Mouse (Mus musculus) lung, postnatal 0 days (tissue): ENCODE measurements around the gene Castor2. TPM values are rescaled to one million over a fixed set of nuclear protein-coding genes. Genes with fewer than 3 reads are reported as not detected.

Experiments used
- ATAC-seq: fragments of 200-750 bp; cut with Nextera tagmentation; 2 replicates; pipeline ENCODE4 v1.8.0; 2017; ENCODE audit warnings: moderate library complexity
- DNase-seq: peaks from one replicate; pipeline ENCODE4 v3.0.0-alpha.2; 2016; ENCODE audit warnings: low spot score
- H3K27ac ChIP-seq: fragments of 300-500 bp; sonication (generic); 2 replicates; pipeline ENCODE4 v1.5.1; 2014; ENCODE audit warnings: antibody characterized with exemption, mild to moderate bottlenecking, low read length, mixed read lengths
- H3K27me3 ChIP-seq: fragments of 300-500 bp; sonication (generic); replicated peaks from 2 replicates; pipeline ENCODE4 v1.6.1; 2014; ENCODE audit warnings: low read length, mixed read lengths; ENCODE audit not compliant: insufficient read depth
- H3K36me3 ChIP-seq: fragments of 300-500 bp; sonication (generic); 2 replicates; pipeline ENCODE4 v1.6.1; 2014; ENCODE audit warnings: low read length, mixed read lengths; ENCODE audit not compliant: insufficient read depth
- H3K4me1 ChIP-seq: fragments of 300-500 bp; sonication (generic); 2 replicates; pipeline ENCODE4 v1.6.1; 2014; ENCODE audit warnings: antibody characterized with exemption, low read depth, low read length, mixed read lengths; ENCODE audit not compliant: insufficient read depth
- H3K4me2 ChIP-seq: fragments of 300-500 bp; sonication (generic); replicated peaks from 2 replicates; pipeline ENCODE4 v1.6.1; 2014; ENCODE audit warnings: low read depth, mild to moderate bottlenecking, low read length, moderate library complexity, mixed read lengths
- H3K4me3 ChIP-seq: fragments of 300-500 bp; sonication (generic); 2 replicates; pipeline ENCODE4 v1.5.1; 2014; ENCODE audit warnings: low read depth, low read length
- H3K9ac ChIP-seq: fragments of 300-500 bp; sonication (generic); replicated peaks from 2 replicates; pipeline ENCODE4 v1.6.1; 2014; ENCODE audit warnings: low read depth, mild to moderate bottlenecking
- H3K9me3 ChIP-seq: fragments of 300-500 bp; sonication (generic); 2 replicates; pipeline ENCODE4 v1.6.1; 2016; ENCODE audit warnings: low read length, mixed read lengths
- CTCF ChIP-seq: IDR thresholded peaks from 2 replicates; pipeline ENCODE4 v1.5.1; 2016; ENCODE audit warnings: antibody characterized with exemption, mild to moderate bottlenecking
- EP300 ChIP-seq: IDR thresholded peaks from 2 replicates; pipeline ENCODE4 v1.6.1; 2016; ENCODE audit warnings: antibody characterized with exemption, mild to moderate bottlenecking, control low read depth
- WGBS: fragments of 180-500 bp; shearing (Covaris S2); extraction: QIAGEN DNeasy Blood & Tissue Kit; methylation state at CpG from one replicate; pipeline ENCODE4 v1.1.7; 2014; 5-methylcytosine and 5-hydroxymethylcytosine counted together
- polyA plus RNA-seq: library from polyadenylated mRNA; unstranded; fragments of >200 nt; fragmentation: Nextera tagmentation; extraction: Ambion mirVana; gene quantifications from 2 replicates; pipeline ENCODE4 v1.2.1, GENCODE M21; 2015

The Castor2 gene
- polyA plus RNA-seq, 1 experiment from 2014 or later, result 7.8 TPM

DNA sequence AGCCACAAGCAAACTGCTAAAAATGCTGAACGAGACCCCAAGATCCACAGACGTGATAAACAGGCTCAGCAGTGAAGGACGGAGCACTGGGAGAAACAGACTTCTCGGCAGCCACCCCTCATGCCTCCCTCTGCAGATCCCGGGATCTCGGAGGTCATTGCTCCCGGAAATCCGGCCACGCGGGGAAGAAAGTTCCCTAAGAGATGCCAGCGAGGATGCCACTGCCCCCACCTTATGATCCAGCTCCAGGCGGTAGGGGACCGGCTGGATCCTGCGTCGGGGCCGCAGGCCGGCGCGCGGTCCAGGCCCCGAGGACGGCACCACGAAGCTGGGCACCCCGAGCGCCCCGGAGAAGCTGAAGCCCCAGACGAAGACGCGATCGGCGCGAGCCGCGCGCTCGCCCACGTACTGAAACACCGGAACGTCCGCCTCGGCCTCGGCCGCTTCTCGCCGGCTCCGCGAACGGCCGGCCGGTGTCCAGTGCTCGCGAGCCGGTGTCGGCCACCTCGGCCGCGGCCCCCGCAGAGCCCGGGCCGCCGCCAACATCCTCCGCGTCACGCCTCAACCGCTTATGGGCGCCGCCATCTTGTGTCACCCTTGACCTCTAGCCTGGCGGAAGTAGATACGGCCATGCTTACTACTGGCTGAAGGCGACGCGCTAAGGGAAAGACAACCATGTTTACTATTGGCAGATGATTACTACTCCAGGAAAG, 76.8 kb downstream of the Castor2 start, which contains the start of gene Rcc1l:
Gene Rcc1l (minus strand): TSS at position 606 of the 713 bp plus-strand sequence.
- H3K4me1 ChIP-seq, result no peaks in the 10 kb centered on the region; the same call in 1 of the 2 replicates
- ATAC-seq, result peak; percentile 93
- under 1% methylated on average over 61 of the region's 72 CpGs for WGBS

DNA sequence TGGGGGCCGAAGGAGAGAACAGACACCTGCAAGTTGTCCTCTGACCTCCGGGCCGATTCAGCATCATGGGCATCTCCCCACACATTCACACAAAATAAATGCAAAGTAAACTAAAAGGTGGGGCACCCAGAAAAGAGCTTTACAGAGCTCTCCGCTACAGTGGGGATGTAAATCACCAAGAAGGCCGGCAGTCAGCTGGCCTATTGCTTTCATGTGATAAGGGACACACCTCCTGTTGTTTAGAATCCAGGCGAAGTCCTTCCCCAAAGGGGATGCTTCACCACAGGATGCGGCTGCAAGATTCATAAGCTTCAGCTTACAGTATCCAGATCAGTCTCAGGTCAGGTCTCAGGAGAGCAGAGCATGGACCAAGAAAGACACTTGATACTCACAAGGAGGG, 79.0 kb downstream of the Castor2 start:
- H3K27me3 ChIP-seq, result no peaks in the 10 kb centered on the region
- ATAC-seq (no peak), DNase-seq (no peak)
- H3K4me3 ChIP-seq, result no peak overlapping the region
- 71% methylated on average over 7 of the region's 7 CpGs for WGBS
- H3K27ac ChIP-seq, result no peak overlapping the region
- no peak overlapping the region for H3K9ac ChIP-seq
- peaks cover 6% of the 10 kb centered on the region; the same call in 1 of the 2 replicates for H3K4me1 ChIP-seq
- no peaks in the 10 kb centered on the region for H3K36me3 ChIP-seq
- no peaks in the 10 kb centered on the region for H3K9me3 ChIP-seq
- TF ChIP-seq CTCF (no peak), EP300 (no peak)
- H3K4me2 ChIP-seq, result no peak overlapping the region

More for the DNA sequence above, 76.8 kb downstream of the Castor2 start, which contains the start of gene Rcc1l:
- Histone ChIP-seq H3K9ac (peak within 1 kb of the TSS; percentile 47), H3K36me3 (no peaks in the 10 kb centered on the region), H3K27me3 (no peaks in the 10 kb centered on the region), H3K4me3 (peak within 1 kb of the TSS; percentile 87), H3K9me3 (no peaks in the 10 kb centered on the region), H3K4me2 (peak within 1 kb of the TSS; percentile 68), H3K27ac (peak within 1 kb of the TSS; percentile 73)
- DNase-seq, result peak; percentile 97
- TF ChIP-seq CTCF (no peak), EP300 (no peak)

DNA sequence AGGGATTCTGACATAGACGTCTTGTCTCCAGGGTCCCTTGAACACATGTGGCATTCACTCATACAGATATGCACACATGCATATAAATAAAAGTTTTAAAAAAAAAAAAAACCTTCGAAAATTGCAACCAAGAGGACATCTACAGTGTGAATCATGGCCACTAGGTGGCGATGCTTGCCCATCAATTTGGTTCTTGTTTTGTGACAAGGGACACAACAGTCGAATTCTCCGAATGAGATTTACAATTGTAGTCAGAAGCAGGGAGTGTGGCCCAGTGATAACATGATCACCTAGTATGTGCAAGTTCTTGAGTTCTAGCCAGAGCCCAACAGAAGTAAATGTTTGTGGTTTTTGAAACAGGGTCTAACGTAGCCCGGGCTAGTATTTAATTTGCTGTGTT, 80.4 kb downstream of the Castor2 start:
- Histone ChIP-seq H3K9me3 (no peaks in the 10 kb centered on the region), H3K9ac (no peak overlapping the region), H3K36me3 (no peaks in the 10 kb centered on the region), H3K27ac (no peak overlapping the region), H3K4me2 (no peak overlapping the region), H3K4me1 (peaks cover 9% of the 10 kb centered on the region; the same call in 1 of the 2 replicates), H3K4me3 (no peak overlapping the region), H3K27me3 (no peaks in the 10 kb centered on the region)
- peak; percentile 91 for DNase-seq
- TF ChIP-seq CTCF (peak; percentile 89), EP300 (no peak)
- no peak for ATAC-seq
- WGBS, result 18% methylated on average over 7 of the region's 7 CpGs

DNA sequence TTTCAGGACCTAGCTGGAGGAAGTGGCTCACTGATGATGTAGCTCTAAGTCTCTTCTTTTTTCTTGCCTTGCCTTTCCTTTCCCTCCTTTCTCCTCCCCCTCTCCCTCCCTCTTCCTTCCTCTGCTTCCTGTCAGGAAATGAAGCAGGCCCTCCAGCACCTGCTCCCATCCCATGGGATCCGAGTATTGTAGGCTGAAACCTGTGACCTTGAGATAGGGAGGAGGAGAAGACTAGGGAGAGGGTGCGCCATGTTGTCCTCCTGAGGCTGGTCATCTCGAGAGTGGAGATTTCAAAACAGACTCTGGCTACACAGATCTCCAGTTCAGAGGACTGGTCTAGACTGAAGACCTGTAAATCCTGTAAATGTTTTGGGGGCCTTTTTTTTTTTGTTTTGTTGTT, 82.7 kb downstream of the Castor2 start:
- H3K36me3 ChIP-seq, result no peaks in the 10 kb centered on the region
- no peaks in the 10 kb centered on the region for H3K9me3 ChIP-seq
- WGBS, result 42% methylated on average over 3 of the region's 3 CpGs
- no peaks in the 10 kb centered on the region for H3K27me3 ChIP-seq
- peaks cover 9% of the 10 kb centered on the region; the same call in 1 of the 2 replicates for H3K4me1 ChIP-seq
- no peak for ATAC-seq
- H3K9ac ChIP-seq, result no peak overlapping the region
- peak overlapping the region; percentile 93 for H3K27ac ChIP-seq
- DNase-seq, result no peak
- no peak for TF ChIP-seq CTCF
- no peak for TF ChIP-seq EP300
- H3K4me2 ChIP-seq, result no peak overlapping the region
- H3K4me3 ChIP-seq, result no peak overlapping the region

DNA sequence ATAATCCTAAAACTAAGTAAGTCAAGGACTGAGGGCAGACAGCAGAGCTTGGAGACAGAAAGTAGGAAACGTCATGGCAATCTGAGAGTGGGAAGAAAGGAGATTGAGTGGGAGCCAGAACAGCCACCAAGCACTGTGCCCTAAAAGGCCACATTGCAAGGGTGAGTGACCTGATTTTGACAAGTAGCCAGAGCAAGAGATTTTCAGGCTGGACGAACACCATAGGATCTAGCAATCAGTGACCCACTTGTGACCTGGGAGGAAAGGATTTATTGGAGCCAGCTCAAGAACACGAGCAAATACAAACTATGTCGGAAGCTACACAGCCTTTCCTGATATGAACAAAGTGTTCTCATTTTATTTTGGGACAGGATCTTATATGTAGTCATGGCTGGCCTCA, 83.2 kb downstream of the Castor2 start:
- TF ChIP-seq CTCF (no peak), EP300 (peak; percentile 48; the same call in 1 of the 2 replicates)
- Histone ChIP-seq H3K9ac (no peak overlapping the region), H3K27me3 (no peaks in the 10 kb centered on the region), H3K36me3 (no peaks in the 10 kb centered on the region), H3K9me3 (no peaks in the 10 kb centered on the region), H3K27ac (peak overlapping the region; percentile 93), H3K4me3 (no peak overlapping the region), H3K4me2 (peak overlapping the region; percentile 72; the same call in 1 of the 2 replicates), H3K4me1 (peaks cover 9% of the 10 kb centered on the region; the same call in 1 of the 2 replicates)
- ATAC-seq (peak; percentile 11; the same call in 1 of the 2 replicates), DNase-seq (peak; percentile 85)
- WGBS, result 20% methylated on average over 4 of the region's 4 CpGs

DNA sequence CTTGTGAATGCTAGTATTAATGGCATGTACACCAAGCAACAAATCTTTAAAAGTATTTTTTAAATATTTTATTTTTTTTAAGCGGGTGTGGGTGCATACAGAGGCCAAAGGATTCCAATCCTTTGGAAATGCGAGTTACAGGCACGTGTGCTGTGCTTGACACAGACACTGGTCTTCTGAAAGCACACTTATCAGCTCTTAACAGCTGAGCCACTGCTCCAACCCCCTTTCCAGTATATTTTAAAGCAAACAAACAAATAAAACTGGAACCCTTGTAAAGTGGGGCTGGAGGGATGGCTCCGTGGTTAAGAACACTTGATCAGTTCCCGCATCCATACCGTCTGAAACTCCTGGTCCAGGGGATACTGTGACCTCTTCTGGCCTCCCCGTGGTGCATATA, 83.7 kb downstream of the Castor2 start:
- WGBS, result 26% methylated on average over 7 of the region's 7 CpGs
- H3K4me1 ChIP-seq, result peaks cover 9% of the 10 kb centered on the region; the same call in 1 of the 2 replicates

More for the DNA sequence above, 83.7 kb downstream of the Castor2 start:
- H3K27me3 ChIP-seq, result no peaks in the 10 kb centered on the region
- H3K36me3 ChIP-seq, result no peaks in the 10 kb centered on the region
- 0 out of 2 replicates have a peak overlapping the region, but pooled peaks have one; percentile 82 for H3K9ac ChIP-seq
- H3K9me3 ChIP-seq, result no peaks in the 10 kb centered on the region
- ATAC-seq, result no peak
- H3K4me3 ChIP-seq, result peak overlapping the region; percentile 75; the same call in 1 of the 2 replicates
- peak overlapping the region; percentile 93 for H3K27ac ChIP-seq
- H3K4me2 ChIP-seq, result peak overlapping the region; percentile 72
- TF ChIP-seq EP300, result no peak
- no peak for TF ChIP-seq CTCF
- DNase-seq, result peak; percentile 34
